27 mouse cellular contexts compared by ENCODE assay signal in the genomic region with DNA sequence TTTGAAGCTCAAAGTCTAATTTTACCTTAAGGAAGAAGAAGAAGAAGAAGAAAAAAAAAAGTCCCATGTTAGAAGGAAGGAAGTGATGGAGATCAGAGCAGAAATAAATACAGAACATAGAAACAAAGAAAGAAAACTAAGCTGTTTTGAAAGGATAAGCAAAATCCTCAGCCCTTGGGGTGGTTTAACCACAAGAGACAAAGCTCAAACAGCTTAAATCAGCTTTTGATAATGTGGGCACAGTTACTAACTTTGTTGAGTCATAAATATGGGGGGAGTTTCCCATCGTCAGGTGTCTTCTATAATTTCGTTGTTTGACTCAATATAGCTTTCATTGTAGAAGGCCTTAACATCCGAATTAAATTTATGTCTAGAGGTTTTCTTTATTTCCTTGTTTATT. TPM values are rescaled to one million over a fixed set of nuclear protein-coding genes. Genes with fewer than 3 reads are reported as not detected.
A peak's percentile ranks its signal among the peaks of the same experiment; 100 is the strongest.
DNase-seq lines count a peak whose midpoint lies in the region; ATAC-seq and TF ChIP-seq lines count a peak whose summit lies in the region.
"Had no signal": no experiment of that assay in that cellular context is flagged by ENCODE, and none has a peak within 500 bp of the region (broad histone marks: within the 10 kb centered on the region; RNA-seq: fewer than 3 reads in every experiment).

No protein-coding gene starts in this region.

- no peak for TF ChIP-seq EP300 in CH12.LX (IDR thresholded peaks at IDR 0.05; ENCODE audit: low read length)

- TF ChIP-seq CTCF in CH12.LX (conservative IDR thresholded peaks at IDR 0.05 in 1 of 2, IDR thresholded peaks at IDR 0.05 in 1 of 2; ENCODE audit: low read depth in 2 of 2, low read length in 2 of 2) = no peak

- H3K9ac ChIP-seq in CH12.LX (ENCODE audit: insufficient read depth, low read depth) = peak overlapping the region; percentile 32; the same call in 1 of the 2 replicates
- H3K9ac ChIP-seq: forebrain, postnatal 0 days; heart, embryonic 15.5 days; liver, embryonic 15.5 days; lung, embryonic 15.5 days had no signal

- no peak for TF ChIP-seq POLR2A in CH12.LX (IDR thresholded peaks at IDR 0.05; ENCODE audit: low read depth, low read length)

- in situ Hi-C loops in CH12.LX (cut with MboI; ENCODE audit: low pct_ligation_motif_present, low pct_unique_long_range_greater_than_20kb, low sequenced_read_pairs) = no loop called here

- no peaks in the 10 kb centered on the region for H3K9me3 ChIP-seq in CH12.LX (replicated peaks; ENCODE audit: low read length)
- H3K9me3 ChIP-seq: heart, embryonic 15.5 days; hindbrain, embryonic 10.5 days; liver, embryonic 15.5 days; lung, embryonic 15.5 days had no signal

- no peaks in the 10 kb centered on the region for H3K36me3 ChIP-seq in CH12.LX (replicated peaks in 1 of 2; ENCODE audit: control insufficient read depth in 1 of 2, insufficient read depth in 1 of 2, low read length in 1 of 2)
- H3K36me3 ChIP-seq: heart, embryonic 15.5 days; hindbrain, embryonic 10.5 days; liver, embryonic 15.5 days; lung, embryonic 15.5 days had no signal

- ATAC-seq in granulocyte monocyte progenitor cell, adult 5-6 weeks (replicated peaks; ENCODE audit: poor library complexity, severe bottlenecking) = 0 out of 2 replicates have a peak, but pooled peaks have one; percentile 25
- peak; percentile 53 for ATAC-seq in megakaryocyte progenitor cell, adult 5-6 weeks (replicated peaks; ENCODE audit: poor library complexity)
- ATAC-seq: forebrain, postnatal 0 days had no signal

- intact Hi-C loops in left cerebral cortex, postnatal 10 days (cut with DNase I) = no loop called here

- H3K79me2 ChIP-seq in CH12.LX (replicated peaks; ENCODE audit: control insufficient read depth, extremely low read depth, insufficient read depth, poor library complexity, severe bottlenecking) = 0 out of 2 replicates have a peak, but pooled peaks cover under 1% of the 10 kb centered on the region

- no peaks in the 10 kb centered on the region for H3K27me3 ChIP-seq in CH12.LX (replicated peaks)
- H3K27me3 ChIP-seq: heart, embryonic 15.5 days; liver, embryonic 15.5 days; lung, embryonic 15.5 days had no signal

- peak overlapping the region; percentile 42; the same call in 1 of the 2 replicates for H3K27ac ChIP-seq in CH12.LX (ENCODE audit: insufficient read depth, low read depth)
- H3K27ac ChIP-seq: heart, embryonic 15.5 days; hindbrain, embryonic 10.5 days; kidney, postnatal 0 days; liver, embryonic 15.5 days; lung, embryonic 15.5 days had no signal

- TF ChIP-seq RAD21 in CH12.LX (IDR thresholded peaks at IDR 0.05; ENCODE audit: low read depth, low read length) = no peak

- peak; percentile 85 for DNase-seq in CD4-positive helper T cell, adult 2 months (ENCODE audit: low read depth, low spot score)
- no peak for DNase-seq in CH12.LX (ENCODE audit: extremely low read depth)
- no peak for DNase-seq in left cerebral cortex, postnatal 10 days (ENCODE audit: extremely low spot score in 1 of 2, low spot score in 2 of 2)
- no peak for DNase-seq in urinary bladder, adult 18-20 months (ENCODE audit: low spot score in 2 of 2)
- DNase-seq in layer of hippocampus, adult 9-10 months (ENCODE audit: low spot score) = no peak
- no peak for DNase-seq in spleen, adult 12 weeks (ENCODE audit: low spot score)
- DNase-seq: adrenal gland, postnatal 36 days; cerebellum, adult 9-11 months; forebrain, postnatal 0 days; kidney, adult 18-20 months; left cerebral cortex, postnatal 4 days; liver; lung, postnatal 36 days had no signal

- H3K4me1 ChIP-seq in CH12.LX (ENCODE audit: control insufficient read depth in 1 of 2, insufficient read depth in 2 of 2) = peaks cover 18 to 64% of the 10 kb centered on the region in 2 experiments
- H3K4me1 ChIP-seq: heart, embryonic 15.5 days; liver, embryonic 15.5 days; lung, embryonic 15.5 days had no signal

- no peak overlapping the region for H3K4me3 ChIP-seq in CH12.LX (replicated peaks in 1 of 3; ENCODE audit: low read depth in 2 of 3, low read length in 2 of 3, poor library complexity in 1 of 3)
- H3K4me3 ChIP-seq: heart, embryonic 15.5 days; hindbrain, embryonic 10.5 days; liver, embryonic 15.5 days; lung, embryonic 15.5 days had no signal

- dilution Hi-C loops in CH12.LX (cut with MboI; ENCODE audit: extremely low pct_ligation_motif_present, extremely low pct_unique_long_range_greater_than_20kb, low sequenced_read_pairs) = no loop called here

- H3K4me2 ChIP-seq in CH12.LX (ENCODE audit: insufficient read depth, low read depth, poor library complexity, severe bottlenecking) = peak overlapping the region; percentile 77
- H3K4me2 ChIP-seq: heart, embryonic 15.5 days; liver, embryonic 15.5 days; lung, embryonic 15.5 days; midbrain, embryonic 11.5 days had no signal

TF ChIP-seq in CH12.LX, 34 proteins besides CTCF, POLR2A, EP300 and RAD21:
- TF ChIP-seq POLR2AphosphoS2 (IDR thresholded peaks at IDR 0.05; ENCODE audit: low read depth, low read length) (no peak), ZNF384 (IDR thresholded peaks at IDR 0.05; ENCODE audit: low read depth, low read length) (peak; percentile 10)

RNA-seq across cellular contexts. Expression of a gene that starts 9.1 kb away (rescaled TPM):
- total RNA-seq in CH12.LX (2012; rRNA removed) = 1.4 and 2.0 TPM in 2 replicates
- 4.7 and 6.0 TPM in 2 replicates for total RNA-seq in CH12.LX (2014; rRNA removed)
- 2.8 and 3.7 TPM in 2 replicates for polyA plus RNA-seq in CH12.LX (2012; ENCODE audit: insufficient read length, low read depth)
- not detected in 2 replicates for total RNA-seq in granulocyte monocyte progenitor cell, adult 5-6 weeks (2014; fragmentation: Nextera tagmentation)
- total RNA-seq in granulocyte monocyte progenitor cell, adult 5-6 weeks (2017) = not detected in 2 replicates
- 0.12 TPM in 1 of 2 replicates, not detected in the other for total RNA-seq in megakaryocyte progenitor cell, adult 5-6 weeks (2015)
- total RNA-seq in megakaryocyte progenitor cell, adult 5-6 weeks (2017) = not detected in 2 replicates
- total RNA-seq in left cerebral cortex, postnatal 10 days (2021) = under 1 TPM; 0.24 to 0.32 TPM
- total RNA-seq: gastrocnemius, adult 18-20 months; gastrocnemius, postnatal 4 days; neutrophil, adult 5-6 weeks had no signal
- polyA plus RNA-seq: embryonic facial prominence, embryonic 11.5 days; forebrain, embryonic 11.5 days; heart, embryonic 15.5 days; liver, embryonic 15.5 days; lung, embryonic 15.5 days; stomach, embryonic 16.5 days had no signal

RNA-seq across cellular contexts. Expression of a gene that starts 16.8 kb away (rescaled TPM):
- 148 and 170 TPM in 2 replicates for total RNA-seq in CH12.LX (2012; rRNA removed)
- total RNA-seq in CH12.LX (2014; rRNA removed) = 291 and 317 TPM in 2 replicates
- polyA plus RNA-seq in CH12.LX (2012; ENCODE audit: insufficient read length, low read depth) = 228 and 240 TPM in 2 replicates
- 209 and 230 TPM in 2 replicates for total RNA-seq in granulocyte monocyte progenitor cell, adult 5-6 weeks (2014; fragmentation: Nextera tagmentation)
- 490 and 513 TPM in 2 replicates for total RNA-seq in granulocyte monocyte progenitor cell, adult 5-6 weeks (2017)
- 195 and 214 TPM in 2 replicates for total RNA-seq in megakaryocyte progenitor cell, adult 5-6 weeks (2015)
- 441 and 452 TPM in 2 replicates for total RNA-seq in megakaryocyte progenitor cell, adult 5-6 weeks (2017)
- 10 to 100 TPM; 45.1 to 46.1 TPM for total RNA-seq in left cerebral cortex, postnatal 10 days (2021)

RNA-seq across cellular contexts. Expression of a gene that starts 48.6 kb away (rescaled TPM):
- 4.1 and 6.5 TPM in 2 replicates for total RNA-seq in CH12.LX (2012; rRNA removed)
- 2.1 and 2.9 TPM in 2 replicates for total RNA-seq in CH12.LX (2014; rRNA removed)
- polyA plus RNA-seq in CH12.LX (2012; ENCODE audit: insufficient read length, low read depth) = 9.9 and 13.8 TPM in 2 replicates
- 6.9 and 11.8 TPM in 2 replicates for total RNA-seq in granulocyte monocyte progenitor cell, adult 5-6 weeks (2014; fragmentation: Nextera tagmentation)
- total RNA-seq in granulocyte monocyte progenitor cell, adult 5-6 weeks (2017) = 3.5 and 4.5 TPM in 2 replicates
- total RNA-seq in megakaryocyte progenitor cell, adult 5-6 weeks (2015) = 7.6 and 9.4 TPM in 2 replicates
- total RNA-seq in megakaryocyte progenitor cell, adult 5-6 weeks (2017) = 4.1 and 9.6 TPM in 2 replicates
- total RNA-seq in left cerebral cortex, postnatal 10 days (2021) = 10 to 100 TPM; 69.0 to 76.4 TPM

Comparison
In these comparisons a context has a peak if more than half of its experiments do, and no peak if none do; other contexts are left out.
1. RNA of a gene that starts 48.6 kb away (total RNA-seq): 69.0 to 76.4 TPM in left cerebral cortex, postnatal 10 days; 4.1 to 9.6 TPM in megakaryocyte progenitor cell, adult 5-6 weeks, 3.5 to 11.8 TPM in granulocyte monocyte progenitor cell, adult 5-6 weeks and 2.1 to 6.5 TPM in CH12.LX; every median in the first group is over 4 times any median in the second.